Mouse (Mus musculus): Measurements from ENCODE around the gene Gm8978.
A peak's percentile ranks its signal among the peaks of the same experiment; 100 is the strongest.
"Not testable (repeated sequence)": the region's sequence is repeated elsewhere in the genome, so short reads cannot be mapped to it uniquely, and the experiment has no call there.

The Gm8978 gene

GRCm38 (mm10) chr19:33625152-33625551 lies at the start of gene Gm8978:
Gene Gm8978 (minus strand): TSS chr19:33625252.
- DNase-seq (ENCODE audit: low read depth, low spot score): not testable (repeated sequence)

DNA sequence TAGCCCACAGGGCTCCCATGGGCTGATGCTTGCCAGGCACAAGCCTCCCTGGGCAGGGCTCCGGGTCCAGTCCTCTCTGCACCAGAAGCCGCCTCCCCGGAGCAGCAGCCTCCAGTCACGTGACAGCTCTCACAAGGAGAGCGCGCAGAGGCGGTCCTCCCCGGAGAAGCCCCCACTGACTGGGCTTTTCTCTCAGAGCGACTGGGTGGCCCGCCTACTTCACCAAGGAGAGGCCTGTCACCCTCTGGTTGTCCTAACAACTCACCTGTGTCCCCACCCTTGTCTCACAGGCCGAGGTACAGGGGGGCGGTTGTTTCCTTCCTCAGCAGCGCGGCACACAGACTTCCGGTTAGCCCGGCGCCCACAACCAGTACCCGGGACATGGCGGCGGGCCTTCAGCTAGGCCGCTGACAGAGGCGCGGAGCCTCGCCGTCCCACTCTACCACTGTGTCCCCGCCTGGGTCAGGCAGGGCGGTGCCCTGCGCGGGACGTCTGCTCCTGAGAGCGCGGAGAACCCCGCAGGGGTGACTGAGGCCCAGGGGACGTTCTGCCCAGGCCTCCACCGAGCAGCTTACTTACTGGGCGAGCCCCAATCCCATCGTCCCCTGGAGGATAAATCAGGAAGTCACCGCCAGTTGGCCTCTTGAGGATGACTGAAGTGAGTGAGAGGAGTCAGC lies 35.3 kb downstream of the Gm8978 start:
- peak; percentile 91 for DNase-seq (ENCODE audit: low read depth, low spot score)

- DNase-seq (ENCODE audit: low read depth, low spot score): not testable (repeated sequence)
These were observed 56.5 kb downstream of the Gm8978 start for GRCm38 (mm10) chr19:33568551-33568950.

Data from brain, adult 2 months (tissue).